Mouse (Mus musculus) brain, embryonic 14.5 days (tissue): ENCODE results near the gene Kdm5c.

ENCODE experiments used
- CTCF ChIP-seq: fragments of 200-500 bp; IDR thresholded peaks from 2 replicates; pipeline ENCODE4 v1.5.1; 2012; ENCODE audit warnings: inconsistent platforms, mild to moderate bottlenecking, moderate library complexity, borderline replicate concordance; ENCODE audit not compliant: insufficient read depth, insufficient read length; ENCODE audit errors: extremely low read depth
- POLR2A ChIP-seq: fragments of 200-500 bp; IDR thresholded peaks from 2 replicates; pipeline ENCODE4 v1.6.1; 2012; ENCODE audit warnings: mild to moderate bottlenecking, inconsistent platforms, borderline replicate concordance; ENCODE audit not compliant: poor library complexity, insufficient read depth, insufficient read length, severe bottlenecking; ENCODE audit errors: extremely low read depth

DNA sequence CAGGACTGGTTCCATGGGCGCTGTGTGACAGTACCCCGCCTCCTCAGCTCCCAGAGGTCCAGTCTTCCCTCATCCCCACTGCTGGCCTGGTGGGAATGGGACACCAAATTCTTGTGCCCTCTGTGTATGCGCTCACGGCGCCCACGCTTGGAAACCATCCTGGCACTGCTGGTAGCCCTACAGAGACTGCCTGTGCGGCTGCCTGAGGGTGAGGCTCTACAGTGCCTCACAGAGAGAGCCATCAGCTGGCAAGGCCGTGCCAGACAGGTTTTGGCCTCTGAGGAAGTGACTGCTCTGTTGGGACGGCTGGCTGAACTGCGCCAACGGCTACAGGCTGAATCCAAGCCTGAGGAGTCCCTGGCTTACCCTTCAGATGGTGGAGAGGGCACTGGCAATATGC is 38.4 kb downstream of the Kdm5c start:
- TF ChIP-seq CTCF (no peak), POLR2A (no peak)
